Mouse (Mus musculus) embryonic facial prominence, embryonic 15.5 days (tissue): Measurements from ENCODE around the gene Apoa2. TPM values are rescaled to one million over a fixed set of nuclear protein-coding genes. Genes with fewer than 3 reads are reported as not detected.

Source experiments
- ATAC-seq: fragments of 200-750 bp; cut with Nextera tagmentation; 2 replicates; pipeline ENCODE4 v1.8.0; 2017; ENCODE audit warnings: low read depth, moderate TSS enrichment; ENCODE audit not compliant: insufficient number of reproducible peaks, low FRiP score, low TSS enrichment
- H3K27ac ChIP-seq: fragments of 300-500 bp; sonication (generic); replicated peaks from 2 replicates; pipeline ENCODE4 v1.5.1; 2015; ENCODE audit warnings: mild to moderate bottlenecking, inconsistent platforms
- H3K27me3 ChIP-seq: fragments of 300-500 bp; sonication (generic); 2 replicates; pipeline ENCODE4 v1.6.1; 2015; ENCODE audit warnings: inconsistent platforms
- H3K36me3 ChIP-seq: fragments of 300-500 bp; sonication (generic); 2 replicates; pipeline ENCODE4 v1.6.1; 2015; ENCODE audit warnings: mild to moderate bottlenecking, inconsistent platforms
- H3K4me1 ChIP-seq: fragments of 300-500 bp; sonication (generic); 2 replicates; pipeline ENCODE4 v1.6.1; 2015; ENCODE audit warnings: inconsistent platforms
- H3K4me2 ChIP-seq: fragments of 300-500 bp; sonication (generic); replicated peaks from 2 replicates; pipeline ENCODE4 v1.6.1; 2015; ENCODE audit warnings: mild to moderate bottlenecking, inconsistent platforms
- H3K4me3 ChIP-seq: fragments of 300-500 bp; sonication (generic); replicated peaks from 2 replicates; pipeline ENCODE4 v1.5.1; 2015; ENCODE audit warnings: mild to moderate bottlenecking, inconsistent platforms
- H3K9ac ChIP-seq: fragments of 300-500 bp; sonication (generic); 2 replicates; pipeline ENCODE4 v1.6.1; 2015; ENCODE audit warnings: inconsistent platforms
- H3K9me3 ChIP-seq: fragments of 300-500 bp; sonication (generic); replicated peaks from 2 replicates; pipeline ENCODE4 v1.6.1; 2016; ENCODE audit warnings: inconsistent platforms
- WGBS: fragments of 180-500 bp; shearing (Covaris S2); methylation state at CpG from one replicate; pipeline ENCODE4 v1.1.7; 2015; 5-methylcytosine and 5-hydroxymethylcytosine counted together
- polyA plus RNA-seq: library from polyadenylated mRNA; unstranded; fragments of >200 nt; fragmentation: Nextera tagmentation; extraction: Ambion mirVana; gene quantifications from 2 replicates; pipeline ENCODE4 v1.2.1, GENCODE M21; 2015

Apoa2 gene
- polyA plus RNA-seq, 1 experiment from 2014 or later, result 1.9 TPM

GRCm38 (mm10) chr1:171229750-171230149, 4.9 kb downstream of the Apoa2 start:
- WGBS, result 43% methylated on average over 6 of the region's 6 CpGs
- no peak overlapping the region for H3K4me3 ChIP-seq
- H3K27ac ChIP-seq, result no peak overlapping the region
- H3K9ac ChIP-seq, result no peak overlapping the region
- no peaks in the 10 kb centered on the region for H3K27me3 ChIP-seq
- H3K4me2 ChIP-seq, result no peak overlapping the region
- ATAC-seq, result no peak
- H3K9me3 ChIP-seq, result no peaks in the 10 kb centered on the region
- H3K36me3 ChIP-seq, result peaks cover 15% of the 10 kb centered on the region
- H3K4me1 ChIP-seq, result peaks cover 10% of the 10 kb centered on the region; the same call in 1 of the 2 replicates

GRCm38 (mm10) chr1:171230215-171230614, 5.4 kb downstream of the Apoa2 start:
- peaks cover 20% of the 10 kb centered on the region for H3K36me3 ChIP-seq
- H3K9me3 ChIP-seq, result no peaks in the 10 kb centered on the region
- no peaks in the 10 kb centered on the region for H3K27me3 ChIP-seq
- peaks cover 10% of the 10 kb centered on the region; the same call in 1 of the 2 replicates for H3K4me1 ChIP-seq
- H3K9ac ChIP-seq, result no peak overlapping the region
- no peak overlapping the region for H3K27ac ChIP-seq
- ATAC-seq, result no peak
- 35% methylated on average over 3 of the region's 3 CpGs for WGBS
- H3K4me2 ChIP-seq, result no peak overlapping the region
- H3K4me3 ChIP-seq, result no peak overlapping the region

DNA sequence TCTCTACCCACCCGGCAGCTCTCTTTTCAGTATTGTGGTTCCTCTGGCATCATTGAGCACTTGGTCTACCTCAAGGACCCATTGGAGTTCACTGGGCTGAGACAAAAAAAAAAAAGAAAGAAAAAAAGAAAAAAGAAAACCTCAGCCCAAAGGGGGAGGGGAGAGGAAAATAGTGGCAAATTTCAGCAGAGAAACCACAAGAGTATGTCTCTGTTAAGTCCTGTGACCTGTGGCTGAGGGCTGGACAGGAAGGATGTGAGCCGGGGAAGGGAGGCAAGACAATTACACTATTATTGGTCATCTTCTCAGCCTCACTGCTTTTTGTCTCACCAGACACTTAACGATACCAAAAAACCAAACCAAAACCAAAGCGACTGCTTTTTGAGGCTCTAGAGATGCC, 7.0 kb downstream of the Apoa2 start:
- Histone ChIP-seq H3K36me3 (peaks cover 35% of the 10 kb centered on the region), H3K27me3 (no peaks in the 10 kb centered on the region), H3K4me2 (no peak overlapping the region), H3K4me3 (no peak overlapping the region), H3K9ac (no peak overlapping the region), H3K9me3 (no peaks in the 10 kb centered on the region), H3K27ac (no peak overlapping the region), H3K4me1 (peaks cover 10% of the 10 kb centered on the region; the same call in 1 of the 2 replicates)
- no peak for ATAC-seq
- 44% methylated on average over 4 of the region's 4 CpGs for WGBS

DNA sequence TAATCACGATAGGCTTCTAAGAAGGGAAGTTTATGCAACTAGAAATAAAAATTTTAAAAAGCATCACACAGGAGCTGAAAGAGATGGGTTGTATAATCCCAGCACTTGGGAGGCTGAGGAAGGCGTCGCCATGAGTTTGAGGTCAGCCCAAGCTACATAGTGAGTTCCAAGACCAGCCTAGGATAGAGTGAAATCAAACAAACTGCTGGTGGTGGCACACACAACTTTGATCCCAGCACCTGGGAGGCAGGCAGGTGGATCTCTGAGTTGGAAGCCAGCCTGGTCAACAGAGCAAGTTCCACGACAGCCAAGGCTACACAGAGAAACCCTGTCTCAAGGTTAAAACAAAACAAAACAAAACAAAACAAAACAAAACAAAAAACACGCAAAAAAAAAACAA, 7.5 kb downstream of the Apoa2 start:
- H3K27ac ChIP-seq, result no peak overlapping the region
- no peaks in the 10 kb centered on the region for H3K27me3 ChIP-seq
- H3K4me2 ChIP-seq, result no peak overlapping the region
- WGBS, result 79% methylated on average over 5 of the region's 5 CpGs
- H3K9me3 ChIP-seq, result no peaks in the 10 kb centered on the region
- peaks cover 10% of the 10 kb centered on the region; the same call in 1 of the 2 replicates for H3K4me1 ChIP-seq
- no peak overlapping the region for H3K4me3 ChIP-seq
- H3K9ac ChIP-seq, result no peak overlapping the region
- H3K36me3 ChIP-seq, result peaks cover 40% of the 10 kb centered on the region
- ATAC-seq, result no peak

GRCm38 (mm10) chr1:171232800-171233730, 8.2 kb downstream of the Apoa2 start:
- Histone ChIP-seq H3K27ac (no peak overlapping the region), H3K27me3 (no peaks in the 10 kb centered on the region), H3K4me3 (no peak overlapping the region), H3K9me3 (no peaks in the 10 kb centered on the region), H3K4me2 (no peak overlapping the region), H3K36me3 (peaks cover 47% of the 10 kb centered on the region), H3K9ac (no peak overlapping the region), H3K4me1 (peaks cover 10% of the 10 kb centered on the region; the same call in 1 of the 2 replicates)
- ATAC-seq, result no peak
- 80% methylated on average over 12 of the region's 12 CpGs for WGBS

- Histone ChIP-seq H3K4me3 (no peak within 1 kb of the TSS), H3K9ac (no peak within 1 kb of the TSS), H3K36me3 (peaks cover 58% of the 10 kb centered on the region), H3K4me1 (peaks cover 10% of the 10 kb centered on the region; the same call in 1 of the 2 replicates), H3K4me2 (no peak within 1 kb of the TSS), H3K9me3 (no peaks in the 10 kb centered on the region), H3K27me3 (no peaks in the 10 kb centered on the region), H3K27ac (no peak within 1 kb of the TSS)
- no peak for ATAC-seq
- 88% methylated on average over 14 of the region's 14 CpGs for WGBS
Measured at GRCm38 (mm10) chr1:171234126-171234525, 9.3 kb downstream of the Apoa2 start, which contains the start of gene Fcer1g. Gene Fcer1g, minus strand, starts transcription at chr1:171234365.

DNA sequence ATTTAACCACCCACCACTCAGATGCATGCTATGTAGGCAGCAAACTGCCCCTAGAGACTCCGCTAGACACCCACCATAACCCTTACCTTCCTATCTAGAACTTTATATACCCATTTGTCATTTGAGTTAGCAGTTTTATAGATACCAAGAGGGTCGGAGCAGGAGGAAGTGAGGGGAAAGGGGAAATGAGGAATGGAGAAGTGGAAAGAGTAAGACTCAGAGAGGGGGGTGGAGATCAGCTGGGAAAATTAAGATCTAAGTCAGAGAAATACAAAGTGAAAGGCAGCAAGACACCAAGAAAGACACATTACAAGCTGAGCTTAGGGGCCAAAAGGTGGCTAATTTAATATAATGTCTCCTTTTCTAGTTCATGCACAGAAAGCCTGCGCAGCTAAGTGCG, 9.7 kb downstream of the Apoa2 start:
- Histone ChIP-seq H3K36me3 (peaks cover 61% of the 10 kb centered on the region), H3K9ac (no peak overlapping the region), H3K4me3 (no peak overlapping the region), H3K9me3 (no peaks in the 10 kb centered on the region), H3K27ac (no peak overlapping the region), H3K4me2 (no peak overlapping the region), H3K27me3 (no peaks in the 10 kb centered on the region), H3K4me1 (peaks cover 10% of the 10 kb centered on the region; the same call in 1 of the 2 replicates)
- 92% methylated on average over 4 of the region's 4 CpGs for WGBS
- ATAC-seq, result no peak

- H3K9ac ChIP-seq, result no peak overlapping the region
- H3K4me2 ChIP-seq, result no peak overlapping the region
- H3K36me3 ChIP-seq, result peaks cover 73% of the 10 kb centered on the region
Measured at GRCm38 (mm10) chr1:171235791-171236190, 10.9 kb downstream of the Apoa2 start.

DNA sequence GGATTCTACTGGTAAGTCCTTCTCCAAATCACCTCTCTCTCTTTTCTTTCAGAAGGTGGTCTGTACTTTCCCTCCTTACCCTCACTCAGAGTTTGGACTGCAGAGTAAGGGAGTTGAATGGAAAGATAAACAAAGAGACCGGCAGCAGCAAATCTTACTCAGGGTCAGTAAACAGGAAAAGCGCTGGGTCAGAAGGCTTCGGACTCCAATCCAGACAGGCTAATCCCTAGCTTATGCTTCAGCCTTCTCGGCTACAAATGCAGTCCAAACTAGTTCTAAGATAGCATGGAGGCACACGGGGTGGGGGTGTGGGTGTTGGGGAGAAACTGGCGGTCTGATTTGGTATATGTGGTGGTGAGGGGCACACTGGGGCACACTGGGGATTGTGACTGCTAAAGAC, 12.6 kb downstream of the Apoa2 start:
- no peak overlapping the region for H3K4me2 ChIP-seq
- no peaks in the 10 kb centered on the region for H3K4me1 ChIP-seq
- no peaks in the 10 kb centered on the region for H3K9me3 ChIP-seq
- no peaks in the 10 kb centered on the region for H3K27me3 ChIP-seq
- H3K27ac ChIP-seq, result no peak overlapping the region
- no peak for ATAC-seq
- no peak overlapping the region for H3K9ac ChIP-seq
- H3K4me3 ChIP-seq, result no peak overlapping the region
- H3K36me3 ChIP-seq, result peaks cover 89% of the 10 kb centered on the region
- 91% methylated on average over 6 of the region's 6 CpGs for WGBS

More at GRCm38 (mm10) chr1:171235791-171236190, 10.9 kb downstream of the Apoa2 start:
- 80% methylated on average over 4 of the region's 4 CpGs for WGBS
- no peaks in the 10 kb centered on the region for H3K9me3 ChIP-seq
- H3K27ac ChIP-seq, result no peak overlapping the region
- H3K4me3 ChIP-seq, result no peak overlapping the region
- H3K4me1 ChIP-seq, result peaks cover under 1% of the 10 kb centered on the region; the same call in 1 of the 2 replicates
- no peak for ATAC-seq
- H3K27me3 ChIP-seq, result no peaks in the 10 kb centered on the region

DNA sequence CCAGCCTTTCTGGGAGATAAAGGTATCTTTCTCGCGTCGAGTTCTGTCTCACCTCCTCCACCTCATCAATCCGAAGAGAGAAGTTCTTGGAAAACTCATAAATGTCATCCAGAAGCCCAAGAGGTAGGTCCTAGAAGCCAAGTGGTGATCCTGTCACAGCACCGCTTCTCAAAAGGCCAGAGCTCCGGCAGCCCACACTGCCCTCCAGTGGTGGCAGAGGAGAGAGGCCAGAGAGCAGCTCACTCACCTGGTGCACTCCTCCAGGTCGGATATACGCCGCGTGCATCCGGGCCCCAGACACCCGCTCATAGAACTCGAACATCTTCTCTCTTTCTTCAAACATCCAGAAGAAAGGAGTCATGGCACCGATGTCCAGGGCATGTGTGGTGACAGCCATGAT, 13.6 kb downstream of the Apoa2 start:
- H3K27me3 ChIP-seq, result no peaks in the 10 kb centered on the region
- 68% methylated on average over 14 of the region's 14 CpGs for WGBS
- H3K36me3 ChIP-seq, result peaks cover 95% of the 10 kb centered on the region
- no peak overlapping the region for H3K4me2 ChIP-seq
- no peaks in the 10 kb centered on the region for H3K9me3 ChIP-seq
- H3K9ac ChIP-seq, result no peak overlapping the region
- no peak overlapping the region for H3K4me3 ChIP-seq
- no peak for ATAC-seq
- H3K27ac ChIP-seq, result no peak overlapping the region
- no peaks in the 10 kb centered on the region for H3K4me1 ChIP-seq

DNA sequence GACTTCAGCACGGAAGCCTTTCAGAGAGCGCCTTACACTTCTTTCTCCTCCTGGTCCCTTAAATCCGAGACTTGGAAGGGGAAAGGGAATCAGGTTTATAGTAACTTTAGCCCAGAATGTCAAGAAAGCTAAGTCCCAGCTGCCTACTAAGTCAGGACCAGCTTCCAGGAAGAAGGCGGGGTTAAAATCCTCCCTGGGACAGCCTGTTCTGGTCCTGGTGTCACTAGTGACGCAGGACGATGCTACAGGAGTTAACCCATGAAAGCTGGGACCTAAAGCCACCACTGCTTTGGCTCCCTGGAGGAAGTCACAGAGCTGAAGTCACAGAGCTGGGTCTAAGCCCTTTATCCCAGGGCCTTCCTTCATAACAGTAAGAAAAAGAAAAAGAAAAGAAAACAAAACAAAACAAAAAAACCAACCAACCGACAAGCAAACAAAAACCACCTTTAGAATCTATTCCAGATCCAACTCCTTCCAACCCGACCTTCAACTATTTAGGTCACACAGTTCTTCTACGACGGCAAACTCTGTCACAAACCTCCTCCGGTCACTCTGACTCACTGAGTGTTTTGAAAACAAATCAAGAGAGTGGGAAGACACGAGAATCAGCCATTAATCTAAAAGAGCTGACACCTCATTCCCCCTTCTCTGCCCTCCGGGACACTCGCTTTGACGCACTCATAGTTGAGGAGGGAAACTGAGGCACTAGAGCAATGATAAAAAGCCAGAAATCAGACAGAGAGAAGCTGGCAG, 15.3 kb downstream of the Apoa2 start:
- Histone ChIP-seq H3K4me3 (no peak overlapping the region), H3K36me3 (peaks cover 89% of the 10 kb centered on the region), H3K9me3 (no peaks in the 10 kb centered on the region), H3K27ac (no peak overlapping the region), H3K4me2 (no peak overlapping the region), H3K9ac (no peak overlapping the region), H3K4me1 (no peaks in the 10 kb centered on the region), H3K27me3 (no peaks in the 10 kb centered on the region)
- WGBS, result 74% methylated on average over 15 of the region's 15 CpGs
- ATAC-seq, result no peak
